Mouse (Mus musculus) heart, adult 2 months (tissue): ENCODE data around the gene Gm8104. TPM values are rescaled to one million over a fixed set of nuclear protein-coding genes. Genes with fewer than 3 reads are reported as not detected.
"Not testable (repeated sequence)": the region's sequence is repeated elsewhere in the genome, so short reads cannot be mapped to it uniquely, and the experiment has no call there.

Experiments used
- DNase-seq, 2 experiments: peaks; one replicate each; pipeline ENCODE4 v3.0.0; 2021
- H3K27ac ChIP-seq: fragments of 200-600 bp; 2 replicates; pipeline ENCODE4 v1.8.1; 2022
- H3K27me3 ChIP-seq: fragments of 200-500 bp; 2 replicates; pipeline ENCODE4 v1.6.1; 2012; ENCODE audit warnings: mild to moderate bottlenecking, low read length, inconsistent platforms, mixed read lengths; ENCODE audit not compliant: control insufficient read depth, insufficient read depth
- H3K36me3 ChIP-seq: fragments of 200-500 bp; 2 replicates; pipeline ENCODE4 v1.6.1; 2012; ENCODE audit warnings: low read length, inconsistent platforms; ENCODE audit not compliant: control insufficient read depth, insufficient read depth
- H3K4me1 ChIP-seq: fragments of 200-500 bp; 2 replicates; pipeline ENCODE4 v1.6.1; 2011; ENCODE audit warnings: low read length; ENCODE audit not compliant: control insufficient read depth, insufficient read depth
- H3K4me3 ChIP-seq: fragments of 200-600 bp; 2 replicates; pipeline ENCODE4 v1.8.1; 2022
- H3K79me2 ChIP-seq: fragments of 200-500 bp; replicated peaks from 2 replicates; pipeline ENCODE4 v1.6.1; 2012; ENCODE audit warnings: mild to moderate bottlenecking, inconsistent platforms, low read length, moderate library complexity, mixed read lengths; ENCODE audit not compliant: control insufficient read depth, insufficient read depth
- H3K9ac ChIP-seq: fragments of 200-500 bp; 2 replicates; pipeline ENCODE4 v1.6.1; 2012; ENCODE audit warnings: low read depth, mild to moderate bottlenecking, control low read depth, inconsistent platforms, low read length, mixed read lengths
- WGBS: fragments of 180-500 bp; shearing (Covaris S2); methylation state at CpG from one replicate; pipeline ENCODE4 v1.1.7; 2018; 5-methylcytosine and 5-hydroxymethylcytosine counted together
- intact Hi-C: fragments of 180-260 bp; cut with DNase I; formaldehyde crosslinking; loops from one replicate; pipeline ENCODE4 v1.15.1; 2025
- long read RNA-seq: library from polyadenylated mRNA; stranded (forward); transcript quantifications from one replicate; pipeline ENCODE4 v2.0.0, GENCODE M21; 2021
- polyA plus RNA-seq: library from polyadenylated mRNA; depleted of rRNA; stranded (reverse); fragments of >200 nt; gene quantifications from 2 replicates; pipeline ENCODE4 v1.2.3, GENCODE M21; 2012; rRNA removed
- total RNA-seq, 2 experiments: library from RNA; stranded (reverse); gene quantifications; 2 replicates each; pipeline ENCODE4 v1.2.3; 2021

The Gm8104 gene
- total RNA-seq (not detected), polyA plus RNA-seq (not detected in 2 replicates)
- long read RNA-seq = 0 reads

DNA sequence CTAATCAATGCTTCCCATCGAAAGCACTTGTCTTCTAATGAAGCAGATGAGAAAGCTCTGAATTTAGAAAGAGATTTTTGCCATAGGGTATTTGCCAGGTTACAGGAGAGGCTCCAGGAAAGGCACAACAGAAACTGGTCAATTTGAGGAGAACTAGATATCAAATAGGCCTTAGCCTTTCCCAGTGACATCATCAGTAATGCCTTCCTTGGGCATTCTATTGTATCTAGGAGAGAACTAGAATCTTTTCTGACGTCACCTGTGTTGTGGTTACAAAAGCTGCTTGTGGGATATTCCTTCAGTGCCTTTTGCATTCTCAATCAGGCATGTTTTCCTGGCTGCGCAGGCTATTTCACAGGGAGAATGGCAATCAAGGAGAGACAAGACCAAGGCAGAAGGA is at the start of gene Gm8104:
TSS of gene Gm8104 (plus strand) at position 301 of the 400 bp plus-strand sequence.
- H3K4me3 ChIP-seq, H3K27me3 ChIP-seq, intact Hi-C loops, H3K4me1 ChIP-seq, H3K79me2 ChIP-seq, H3K36me3 ChIP-seq, H3K27ac ChIP-seq, H3K9ac ChIP-seq, DNase-seq: not testable (repeated sequence)
- WGBS = 59% methylated on average over 3 of the region's 3 CpGs

DNA sequence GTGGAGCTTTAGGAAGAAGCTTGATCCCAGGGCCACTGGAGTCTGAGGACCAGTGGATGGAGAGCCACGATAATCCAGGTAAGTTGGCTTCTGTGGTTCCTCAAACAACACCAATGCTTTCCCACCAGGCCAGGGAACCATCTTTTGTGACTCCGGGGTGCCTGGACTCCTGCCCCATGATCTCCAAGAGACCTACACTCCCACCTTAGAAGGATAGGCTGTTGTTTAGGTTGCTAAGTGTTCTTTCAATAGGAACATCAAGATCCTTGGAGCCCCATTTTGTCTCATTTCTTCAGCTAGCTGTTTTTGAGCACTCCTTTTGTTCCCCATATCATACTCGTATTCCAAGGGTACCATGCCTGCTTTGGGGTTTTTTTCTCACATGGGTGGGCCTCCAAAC is 42.3 kb upstream of the Gm8104 start:
- H3K4me3 ChIP-seq, intact Hi-C loops, H3K4me1 ChIP-seq, H3K79me2 ChIP-seq, H3K9ac ChIP-seq, H3K27me3 ChIP-seq, H3K36me3 ChIP-seq, H3K27ac ChIP-seq: not testable (repeated sequence)
- 63% methylated on average over 3 of the region's 3 CpGs for WGBS
- DNase-seq = peak in 1 of 2 experiments; percentile 18

GRCm38 (mm10) chr14:43060179-43060578 is 40.2 kb upstream of the Gm8104 start:
- H3K27ac ChIP-seq, intact Hi-C loops, H3K27me3 ChIP-seq, H3K36me3 ChIP-seq, H3K79me2 ChIP-seq, H3K9ac ChIP-seq, H3K4me3 ChIP-seq, H3K4me1 ChIP-seq: not testable (repeated sequence)
- peak in 1 of 2 experiments; percentile 20 for DNase-seq
- 55% methylated on average over 4 of the region's 4 CpGs for WGBS

DNA sequence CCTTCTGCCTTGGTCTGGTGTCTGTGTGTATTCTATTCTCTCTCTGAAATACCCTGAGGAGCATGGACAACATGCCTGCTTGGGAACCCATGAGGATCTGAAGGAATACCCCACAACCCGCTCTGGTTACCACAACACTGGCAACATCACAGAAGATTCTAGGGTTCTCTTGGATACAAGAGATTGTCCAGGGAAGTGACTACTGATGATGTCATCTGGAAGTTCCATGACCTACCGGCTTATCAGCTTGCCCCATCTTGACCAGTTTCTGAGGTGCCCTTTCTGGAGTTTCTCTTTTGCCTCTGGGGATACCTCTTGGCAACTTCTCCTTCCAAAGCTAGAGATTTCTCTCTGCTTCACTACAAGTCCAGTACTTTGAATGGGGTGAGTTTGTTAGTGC is 23.9 kb upstream of the Gm8104 start, which contains the start of gene Gm8094:
TSS of gene Gm8094 (minus strand) at position 101 of the 400 bp plus-strand sequence.
- H3K9ac ChIP-seq, DNase-seq, H3K4me1 ChIP-seq, H3K79me2 ChIP-seq, H3K36me3 ChIP-seq, H3K27ac ChIP-seq, H3K4me3 ChIP-seq, intact Hi-C loops, H3K27me3 ChIP-seq: not testable (repeated sequence)
- WGBS = 73% methylated on average over 2 of the region's 2 CpGs

DNA sequence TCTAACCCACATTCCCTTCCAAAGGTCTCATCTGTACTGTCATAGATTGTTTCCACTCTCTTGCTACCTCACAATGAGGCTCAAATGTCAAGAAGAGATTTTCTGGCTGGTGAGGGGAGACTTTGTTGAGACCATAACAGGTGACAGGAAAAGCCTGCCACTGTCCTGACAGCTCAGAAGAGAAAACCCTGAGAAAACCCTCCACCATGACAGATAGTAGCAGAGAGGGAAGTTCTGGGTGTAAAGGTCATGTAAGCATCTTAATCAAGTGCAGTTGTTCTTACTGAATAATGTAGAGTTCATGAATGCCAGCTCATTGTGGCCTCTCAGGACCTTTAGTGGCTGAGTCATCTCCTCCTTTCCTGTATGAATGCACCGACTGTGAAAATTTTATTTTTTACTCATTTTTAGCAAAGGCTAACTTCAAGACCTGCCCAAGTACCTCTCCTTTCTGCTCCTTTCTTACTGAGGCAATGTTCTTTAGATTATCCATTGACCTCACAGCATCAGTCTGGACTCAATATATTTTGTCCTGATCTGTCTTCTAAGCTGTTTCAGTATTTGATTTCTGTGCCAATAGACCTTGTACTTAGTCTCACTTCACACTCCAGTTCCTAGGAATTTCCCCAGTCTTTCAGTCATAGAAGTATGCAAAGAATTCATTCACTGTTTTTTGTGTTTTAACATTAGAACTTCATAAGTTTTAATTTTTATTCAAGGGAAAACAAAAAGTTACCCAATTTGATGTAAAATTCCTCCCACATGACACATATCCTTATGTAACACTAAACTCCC is 15.3 kb upstream of the Gm8104 start:
- H3K9ac ChIP-seq, H3K79me2 ChIP-seq, H3K4me1 ChIP-seq, H3K27ac ChIP-seq, intact Hi-C loops, H3K36me3 ChIP-seq, DNase-seq, H3K4me3 ChIP-seq, H3K27me3 ChIP-seq: not testable (repeated sequence)
- WGBS = 44% methylated on average over 1 of the region's 1 CpGs

DNA sequence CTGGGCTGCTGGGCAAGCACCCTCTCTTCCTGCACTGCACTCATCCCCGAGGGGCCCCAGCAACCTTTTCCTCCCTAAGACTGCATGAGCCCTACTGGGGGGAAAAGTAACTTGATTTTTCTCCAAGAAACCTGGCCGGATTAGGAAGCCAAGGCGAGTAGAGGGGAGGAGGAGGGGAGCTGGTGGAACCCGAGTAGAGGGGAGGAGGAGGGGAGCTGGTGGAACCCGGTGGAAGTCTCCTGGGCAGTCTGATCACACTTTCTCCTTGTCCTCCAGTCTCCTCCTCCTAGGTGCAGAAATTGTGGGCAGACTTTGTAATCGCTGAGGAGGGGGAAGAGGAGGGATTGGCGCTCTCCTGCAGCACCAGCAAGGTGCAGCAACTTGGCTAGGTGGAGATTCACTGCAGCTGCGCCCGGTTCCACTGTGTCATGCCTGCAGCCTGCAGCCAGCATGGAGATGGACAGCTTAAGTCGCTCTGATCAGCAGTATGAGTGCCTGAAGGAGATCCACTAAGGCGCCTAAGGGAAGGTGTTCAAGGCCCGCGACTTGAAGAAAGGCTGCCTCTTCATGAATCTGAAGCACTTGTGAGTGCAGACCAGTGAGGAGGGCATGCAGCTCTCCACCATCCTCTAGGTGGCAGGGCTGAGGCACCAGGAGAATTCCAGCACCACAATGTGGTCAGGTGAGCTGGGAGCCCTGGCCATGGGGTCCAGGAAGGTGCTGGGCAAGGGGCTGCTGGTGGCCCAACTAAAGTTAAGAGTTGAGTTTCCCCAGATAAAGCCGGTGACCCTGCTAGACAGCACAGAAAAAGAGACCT is 11.1 kb upstream of the Gm8104 start:
- DNase-seq, H3K4me1 ChIP-seq, H3K36me3 ChIP-seq, H3K4me3 ChIP-seq, H3K27me3 ChIP-seq, H3K9ac ChIP-seq, H3K79me2 ChIP-seq, intact Hi-C loops, H3K27ac ChIP-seq: not testable (repeated sequence)
- WGBS = 32% methylated on average over 1 of the region's 14 CpGs

DNA sequence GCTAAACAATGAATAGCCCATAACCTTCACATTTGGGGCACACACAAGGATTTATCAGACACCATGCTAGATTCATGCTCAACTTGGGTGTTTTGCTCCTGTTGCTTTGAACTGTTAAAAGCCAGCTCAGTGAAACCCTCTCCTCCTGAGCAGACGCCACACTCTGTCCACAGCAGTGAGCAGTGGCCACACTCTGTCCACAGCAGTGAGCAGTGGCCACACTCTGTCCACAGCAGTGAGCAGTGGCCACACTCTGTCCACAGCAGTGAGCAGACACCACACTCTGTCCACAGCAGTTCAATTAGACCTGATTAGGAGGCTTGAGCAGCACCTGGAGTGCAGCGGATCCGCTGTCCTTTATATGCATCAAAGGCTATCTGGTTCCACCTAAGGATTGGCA is 19.3 kb downstream of the Gm8104 start:
- H3K4me1 ChIP-seq, intact Hi-C loops, H3K27me3 ChIP-seq, H3K4me3 ChIP-seq, H3K36me3 ChIP-seq, H3K27ac ChIP-seq, H3K9ac ChIP-seq, H3K79me2 ChIP-seq: not testable (repeated sequence)
- peak in 1 of 2 experiments; percentile 21 for DNase-seq
- WGBS = 83% methylated on average over 3 of the region's 3 CpGs

DNA sequence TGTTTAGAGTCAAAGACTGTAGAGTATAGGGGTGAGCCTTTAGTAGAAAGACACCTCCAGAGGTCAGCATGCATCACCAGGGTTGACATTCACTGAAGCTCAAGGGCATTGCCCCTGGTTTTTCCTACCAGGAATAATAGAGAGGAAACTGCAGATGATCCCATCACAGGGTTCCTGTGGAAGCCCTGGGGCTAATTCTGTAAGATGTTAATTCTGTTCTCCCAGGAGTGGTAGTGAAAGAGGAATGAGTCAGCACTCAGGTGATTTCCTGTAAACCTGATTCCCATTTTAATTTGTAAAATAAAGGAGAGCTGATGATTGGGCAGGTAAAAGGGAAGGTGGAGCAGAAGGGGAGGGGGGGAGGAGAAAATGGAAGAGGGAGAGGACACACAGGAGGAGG is 25.9 kb downstream of the Gm8104 start:
- H3K9ac ChIP-seq, H3K36me3 ChIP-seq, H3K4me3 ChIP-seq, H3K27me3 ChIP-seq, H3K27ac ChIP-seq, H3K4me1 ChIP-seq, H3K79me2 ChIP-seq, DNase-seq, intact Hi-C loops: not testable (repeated sequence)
